Mouse (Mus musculus) kidney, postnatal 0 days (tissue): ENCODE data around the gene Zfc3h1. TPM values are rescaled to one million over a fixed set of nuclear protein-coding genes. Genes with fewer than 3 reads are reported as not detected.

ENCODE experiments used
- ATAC-seq: fragments of 200-750 bp; cut with Nextera tagmentation; replicated peaks from 2 replicates; pipeline ENCODE4 v1.8.0; 2017; ENCODE audit warnings: low read depth, moderate number of reproducible peaks, moderate TSS enrichment, moderate library complexity; ENCODE audit not compliant: low FRiP score
- DNase-seq: peaks from one replicate; pipeline ENCODE4 v3.0.0-alpha.2; 2016; ENCODE audit warnings: low spot score
- H3K27ac ChIP-seq: fragments of 300-500 bp; sonication (generic); 2 replicates; pipeline ENCODE4 v1.5.1; 2014; ENCODE audit warnings: mild to moderate bottlenecking
- H3K27me3 ChIP-seq: fragments of 300-500 bp; sonication (generic); 2 replicates; pipeline ENCODE4 v1.6.1; 2014; ENCODE audit warnings: low read length, mixed read lengths; ENCODE audit not compliant: insufficient read depth
- H3K36me3 ChIP-seq: fragments of 300-500 bp; sonication (generic); 2 replicates; pipeline ENCODE4 v1.6.1; 2014; ENCODE audit warnings: low read length, mixed read lengths; ENCODE audit not compliant: insufficient read depth
- H3K4me1 ChIP-seq: fragments of 300-500 bp; sonication (generic); replicated peaks from 2 replicates; pipeline ENCODE4 v1.6.1; 2014; ENCODE audit warnings: antibody characterized with exemption, low read length, mixed read lengths; ENCODE audit not compliant: insufficient read depth
- H3K4me2 ChIP-seq: fragments of 300-500 bp; sonication (generic); 2 replicates; pipeline ENCODE4 v1.6.1; 2014; ENCODE audit warnings: mild to moderate bottlenecking, low read length, moderate library complexity, mixed read lengths
- H3K4me3 ChIP-seq: fragments of 300-500 bp; sonication (generic); replicated peaks from 2 replicates; pipeline ENCODE4 v1.5.1; 2014; ENCODE audit warnings: low read depth, low read length
- H3K9ac ChIP-seq: fragments of 300-500 bp; sonication (generic); 2 replicates; pipeline ENCODE4 v1.6.1; 2014; ENCODE audit warnings: low read depth, low read length
- H3K9me3 ChIP-seq: fragments of 300-500 bp; sonication (generic); replicated peaks from 2 replicates; pipeline ENCODE4 v1.6.1; 2016; ENCODE audit warnings: low read length, inconsistent platforms, mixed read lengths
- CTCF ChIP-seq: IDR thresholded peaks from 2 replicates; pipeline ENCODE4 v1.5.1; 2016; ENCODE audit warnings: antibody characterized with exemption, low read depth, mild to moderate bottlenecking, moderate library complexity
- WGBS: fragments of 180-500 bp; shearing (Covaris S2); extraction: QIAGEN DNeasy Blood & Tissue Kit; methylation state at CpG from one replicate; pipeline ENCODE4 v1.1.7; 2014; 5-methylcytosine and 5-hydroxymethylcytosine counted together
- polyA plus RNA-seq: library from polyadenylated mRNA; unstranded; fragments of >200 nt; fragmentation: Nextera tagmentation; extraction: Ambion mirVana; gene quantifications from 2 replicates; pipeline ENCODE4 v1.2.1, GENCODE M21; 2015

Gene Zfc3h1
- polyA plus RNA-seq, 1 experiment from 2014 or later = 14.5 TPM

DNA sequence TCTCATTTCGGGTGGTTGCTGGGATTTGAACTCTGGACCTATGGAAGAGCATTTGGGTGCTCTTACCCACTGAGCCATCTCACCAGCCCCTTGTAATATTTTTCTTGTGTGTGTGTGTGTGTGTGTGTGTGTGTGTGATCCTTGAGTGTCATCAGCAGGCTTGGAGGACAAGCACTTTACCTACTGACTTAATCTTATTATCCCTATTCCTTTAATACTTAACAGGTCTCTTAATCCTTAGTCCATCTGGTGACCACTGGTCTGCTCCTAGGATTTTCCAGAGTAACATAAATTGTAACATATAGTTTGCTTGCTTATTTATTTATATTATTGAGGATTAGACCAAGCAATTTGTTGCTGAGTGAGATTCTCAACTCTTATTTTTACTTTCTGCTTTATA is 7.1 kb downstream of the Zfc3h1 start:
- DNase-seq (no peak), ATAC-seq (no peak)
- H3K36me3 ChIP-seq = peaks cover 26% of the 10 kb centered on the region
- no peak for TF ChIP-seq CTCF
- H3K27me3 ChIP-seq = no peaks in the 10 kb centered on the region
- no peaks in the 10 kb centered on the region for H3K9me3 ChIP-seq
- H3K27ac ChIP-seq = no peak overlapping the region
- WGBS = 83% methylated on average over 1 of the region's 1 CpGs
- no peak overlapping the region for H3K4me3 ChIP-seq
- H3K9ac ChIP-seq = no peak overlapping the region
- H3K4me2 ChIP-seq = no peak overlapping the region
- no peaks in the 10 kb centered on the region for H3K4me1 ChIP-seq

DNA sequence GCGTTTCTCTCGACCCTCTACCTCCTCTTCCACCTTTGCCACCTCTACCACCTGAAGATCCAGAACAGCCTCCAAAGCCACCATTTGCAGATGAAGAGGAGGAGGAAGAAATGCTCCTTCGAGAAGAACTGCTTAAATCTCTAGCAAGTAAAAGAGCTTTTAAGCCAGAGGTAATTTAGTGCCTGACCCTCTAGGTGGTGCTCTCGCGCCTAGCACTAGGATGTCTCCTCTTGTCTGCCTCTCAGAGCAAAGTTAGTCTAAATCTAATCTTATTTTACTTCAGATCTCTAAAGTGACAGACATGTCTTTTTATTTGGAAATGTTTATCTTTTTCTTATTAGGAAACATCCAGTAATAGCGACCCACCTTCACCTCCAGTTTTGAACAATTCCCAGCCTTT is 21.6 kb downstream of the Zfc3h1 start:
- DNase-seq = peak; percentile 82
- Histone ChIP-seq H3K27me3 (no peaks in the 10 kb centered on the region), H3K4me2 (no peak overlapping the region), H3K36me3 (peaks cover 53% of the 10 kb centered on the region), H3K27ac (no peak overlapping the region), H3K9me3 (no peaks in the 10 kb centered on the region), H3K4me1 (no peaks in the 10 kb centered on the region), H3K9ac (no peak overlapping the region), H3K4me3 (no peak overlapping the region)
- 64% methylated on average over 6 of the region's 6 CpGs for WGBS
- no peak for ATAC-seq
- TF ChIP-seq CTCF = peak; percentile 87

DNA sequence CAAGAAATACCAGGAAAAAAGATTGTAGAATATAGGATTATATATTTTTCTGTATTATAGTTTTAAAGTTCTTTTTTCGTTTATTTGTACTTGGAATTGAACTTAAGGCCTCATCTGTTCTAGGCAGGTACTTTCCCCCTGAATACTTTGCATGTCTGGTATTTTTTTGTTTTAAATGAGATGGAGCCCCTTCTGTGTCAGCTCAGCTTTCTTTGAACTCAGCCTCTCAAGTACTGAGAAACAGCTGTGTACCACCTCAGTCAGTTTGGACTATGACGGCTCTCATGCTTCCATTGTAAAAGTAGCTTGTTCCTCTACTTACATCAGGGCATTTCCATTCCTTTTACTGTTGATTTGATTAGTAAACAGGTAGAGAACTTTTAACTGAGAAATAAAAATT is 28.7 kb downstream of the Zfc3h1 start:
- Histone ChIP-seq H3K9me3 (no peaks in the 10 kb centered on the region), H3K4me2 (no peak overlapping the region), H3K4me3 (no peak overlapping the region), H3K27me3 (no peaks in the 10 kb centered on the region), H3K27ac (no peak overlapping the region), H3K4me1 (no peaks in the 10 kb centered on the region), H3K9ac (no peak overlapping the region), H3K36me3 (peaks cover 52% of the 10 kb centered on the region)
- TF ChIP-seq CTCF = no peak
- ATAC-seq (no peak), DNase-seq (no peak)
- 85% methylated on average over 2 of the region's 2 CpGs for WGBS

DNA sequence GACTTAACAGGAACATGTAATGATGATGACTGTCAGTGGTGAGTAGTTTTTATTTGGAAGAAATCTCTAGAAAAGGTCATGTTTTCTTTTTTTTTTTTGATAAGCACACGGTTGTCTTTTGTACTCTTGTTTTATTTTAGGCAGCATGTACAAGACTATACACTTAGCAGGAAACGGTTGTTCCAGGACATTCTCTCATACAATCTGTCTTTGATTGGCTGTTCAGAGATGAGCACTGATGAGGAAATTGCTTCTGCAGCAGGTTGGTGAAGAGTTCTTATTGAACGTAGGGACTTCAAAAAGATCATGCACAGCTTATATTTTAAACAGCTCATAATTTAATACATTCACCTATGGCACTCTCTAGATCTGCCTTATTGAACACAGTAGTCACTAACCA is 29.3 kb downstream of the Zfc3h1 start:
- no peaks in the 10 kb centered on the region for H3K9me3 ChIP-seq
- 90% methylated on average over 3 of the region's 3 CpGs for WGBS
- H3K27ac ChIP-seq = no peak overlapping the region
- ATAC-seq (no peak), DNase-seq (no peak)
- no peaks in the 10 kb centered on the region for H3K27me3 ChIP-seq
- H3K36me3 ChIP-seq = peaks cover 48% of the 10 kb centered on the region
- H3K4me1 ChIP-seq = no peaks in the 10 kb centered on the region
- no peak overlapping the region for H3K9ac ChIP-seq
- TF ChIP-seq CTCF = no peak
- no peak overlapping the region for H3K4me3 ChIP-seq
- H3K4me2 ChIP-seq = no peak overlapping the region

DNA sequence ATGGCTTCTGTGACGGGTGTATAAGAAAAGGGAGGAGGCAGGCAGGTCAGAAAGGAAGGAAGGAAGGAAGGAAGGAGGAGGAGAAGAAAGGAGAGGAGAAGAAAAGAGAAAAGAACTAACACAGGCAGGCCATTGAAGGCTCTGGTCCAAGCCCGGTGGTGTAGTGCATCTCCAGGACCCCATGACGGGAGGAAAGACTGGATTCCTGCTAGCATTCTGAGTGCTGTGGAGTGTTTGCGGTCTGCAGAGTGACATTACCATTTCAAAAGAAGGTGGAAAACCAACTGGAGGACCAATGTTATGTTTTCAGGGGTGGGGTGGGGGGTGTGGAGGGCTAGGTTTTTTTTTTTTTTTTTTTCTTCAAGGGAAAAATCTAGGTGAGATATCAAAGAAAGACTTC is 37.2 kb downstream of the Zfc3h1 start:
- no peak for DNase-seq
- no peaks in the 10 kb centered on the region for H3K9me3 ChIP-seq
- H3K9ac ChIP-seq = no peak overlapping the region
- WGBS = 87% methylated on average over 4 of the region's 4 CpGs
- H3K4me1 ChIP-seq = no peaks in the 10 kb centered on the region
- H3K4me3 ChIP-seq = no peak overlapping the region
- TF ChIP-seq CTCF = no peak
- H3K27me3 ChIP-seq = no peaks in the 10 kb centered on the region
- no peak overlapping the region for H3K27ac ChIP-seq
- H3K36me3 ChIP-seq = peaks cover 25% of the 10 kb centered on the region
- H3K4me2 ChIP-seq = no peak overlapping the region
- ATAC-seq = no peak

DNA sequence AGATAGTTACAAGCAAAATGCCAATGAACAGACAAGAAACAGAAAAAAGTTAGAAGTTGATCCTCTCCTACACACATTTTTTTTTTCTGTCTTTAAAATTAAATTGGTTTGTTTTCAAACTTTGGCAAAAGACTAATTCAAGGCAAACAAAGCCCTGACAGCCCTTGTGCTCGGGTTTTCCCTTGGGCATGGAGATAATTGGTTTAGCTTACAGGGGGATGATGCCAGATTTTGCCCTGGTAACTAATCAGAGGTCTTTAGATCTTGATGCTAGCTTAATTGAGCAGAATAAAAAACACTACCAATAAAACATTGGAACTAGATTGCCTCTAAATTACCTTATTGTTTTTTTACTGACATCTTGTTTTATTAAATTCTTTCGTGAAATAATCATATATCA is 40.6 kb downstream of the Zfc3h1 start:
- DNase-seq = no peak
- Histone ChIP-seq H3K9ac (no peak overlapping the region), H3K27me3 (no peaks in the 10 kb centered on the region), H3K27ac (no peak overlapping the region), H3K4me1 (no peaks in the 10 kb centered on the region), H3K4me2 (no peak overlapping the region), H3K9me3 (no peaks in the 10 kb centered on the region), H3K4me3 (no peak overlapping the region), H3K36me3 (peaks cover 45% of the 10 kb centered on the region)
- 78% methylated on average over 2 of the region's 2 CpGs for whole genome bisulfite sequencing
- no peak for ATAC-seq
- TF ChIP-seq CTCF = no peak

DNA sequence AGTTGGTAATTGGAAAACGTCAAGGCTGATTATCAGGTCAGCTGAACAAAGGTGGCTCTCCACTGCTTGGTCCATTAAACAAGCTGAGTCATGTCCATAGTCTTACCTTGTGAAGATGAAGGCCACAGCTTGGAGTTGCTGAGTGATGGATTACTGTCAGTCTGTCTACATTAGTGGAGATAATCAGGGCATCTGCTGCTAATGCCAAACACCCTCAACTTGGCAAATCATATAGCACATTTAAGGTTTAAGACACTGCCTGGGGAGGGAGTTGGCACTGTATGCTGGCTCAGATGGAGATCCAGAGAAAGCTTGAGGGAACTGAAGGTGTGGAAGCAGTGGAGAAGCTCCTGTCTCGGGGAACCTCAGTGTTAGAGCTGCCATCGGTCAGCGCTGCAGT is 52.5 kb downstream of the Zfc3h1 start:
- no peak for DNase-seq
- H3K9ac ChIP-seq = no peak overlapping the region
- no peaks in the 10 kb centered on the region for H3K27me3 ChIP-seq
- no peak for TF ChIP-seq CTCF
- H3K27ac ChIP-seq = no peak overlapping the region
- no peak overlapping the region for H3K4me3 ChIP-seq
- ATAC-seq = no peak
- no peak overlapping the region for H3K4me2 ChIP-seq
- no peaks in the 10 kb centered on the region for H3K9me3 ChIP-seq
- 87% methylated on average over 4 of the region's 4 CpGs for WGBS
- H3K4me1 ChIP-seq = no peaks in the 10 kb centered on the region
- peaks cover 14% of the 10 kb centered on the region; the same call in 1 of the 2 replicates for H3K36me3 ChIP-seq
